Comparison of ENCODE assay signal across 11 mouse cellular contexts in genomic region chr11:11831526-11831925, GRCm38 (mm10). TPM values are rescaled to one million over a fixed set of nuclear protein-coding genes. Genes with fewer than 3 reads are reported as not detected.
A peak's percentile ranks its signal among the peaks of the same experiment; 100 is the strongest.
DNase-seq lines count a peak whose midpoint lies in the region; ATAC-seq lines count a peak whose summit lies in the region.
"Had no signal": no experiment of that assay in that cellular context is flagged by ENCODE, and none has a peak within 500 bp of the region (broad histone marks: within the 10 kb centered on the region; RNA-seq: fewer than 3 reads in every experiment).

No protein-coding gene starts in this region.

- ATAC-seq in heart, embryonic 13.5 days (ENCODE audit: extremely low read depth, insufficient number of reproducible peaks, low FRiP score, low TSS enrichment): no peak
- ATAC-seq in midbrain, embryonic 12.5 days (ENCODE audit: low FRiP score, low read depth): no peak
- no peak for ATAC-seq in midbrain, embryonic 15.5 days (replicated peaks)
- no peak for ATAC-seq in limb, embryonic 11.5 days (ENCODE audit: insufficient number of reproducible peaks, low FRiP score, low TSS enrichment, low read depth)
- ATAC-seq in stomach, embryonic 16.5 days (ENCODE audit: insufficient read depth, low FRiP score): no peak

- H3K27me3 ChIP-seq in heart, embryonic 13.5 days (replicated peaks): no peaks in the 10 kb centered on the region
- H3K27me3 ChIP-seq in midbrain, embryonic 12.5 days: 0 out of 2 replicates have a peak, but pooled peaks cover 4% of the 10 kb centered on the region
- no peaks in the 10 kb centered on the region for H3K27me3 ChIP-seq in midbrain, embryonic 15.5 days (replicated peaks)
- no peaks in the 10 kb centered on the region for H3K27me3 ChIP-seq in limb, embryonic 11.5 days (ENCODE audit: control insufficient read depth, insufficient read depth, low read length)
- H3K27me3 ChIP-seq in stomach, embryonic 16.5 days (ENCODE audit: control insufficient read depth, insufficient read depth, low read length): no peaks in the 10 kb centered on the region

- H3K27ac ChIP-seq in heart, embryonic 13.5 days (replicated peaks): peak overlapping the region; percentile 97
- 0 out of 2 replicates have a peak overlapping the region, but pooled peaks have one; percentile 22 for H3K27ac ChIP-seq in midbrain, embryonic 12.5 days (replicated peaks)
- no peak overlapping the region for H3K27ac ChIP-seq in midbrain, embryonic 15.5 days
- H3K27ac ChIP-seq in limb, embryonic 11.5 days (replicated peaks; ENCODE audit: low read depth, low read length): peak overlapping the region; percentile 95
- peak overlapping the region; percentile 91 for H3K27ac ChIP-seq in stomach, embryonic 16.5 days (ENCODE audit: low read length)

- no peaks in the 10 kb centered on the region for H3K9me3 ChIP-seq in heart, embryonic 13.5 days
- H3K9me3 ChIP-seq in midbrain, embryonic 12.5 days: no peaks in the 10 kb centered on the region
- no peaks in the 10 kb centered on the region for H3K9me3 ChIP-seq in midbrain, embryonic 15.5 days
- no peaks in the 10 kb centered on the region for H3K9me3 ChIP-seq in limb, embryonic 11.5 days (ENCODE audit: control insufficient read depth, low read length)
- H3K9me3 ChIP-seq in stomach, embryonic 16.5 days (replicated peaks; ENCODE audit: control insufficient read depth, low read length): no peaks in the 10 kb centered on the region

- DNase-seq in heart, adult 8-10 months (ENCODE audit: low spot score): no peak
- no peak for DNase-seq in limb, embryonic 11.5 days (ENCODE audit: low spot score)
- no peak for DNase-seq in ovary, postnatal 10 days (ENCODE audit: low spot score)
- DNase-seq in adrenal gland, postnatal 4 days (ENCODE audit: low spot score in 2 of 2): no peak
- DNase-seq: cerebellum, adult 11-12 months; thymus, postnatal 14 days had no signal

- peak overlapping the region; percentile 26; the same call in 1 of the 2 replicates for H3K4me2 ChIP-seq in heart, embryonic 13.5 days
- no peak overlapping the region for H3K4me2 ChIP-seq in midbrain, embryonic 12.5 days (replicated peaks)
- no peak overlapping the region for H3K4me2 ChIP-seq in midbrain, embryonic 15.5 days
- no peak overlapping the region for H3K4me2 ChIP-seq in limb, embryonic 11.5 days (ENCODE audit: low read depth, severe bottlenecking)
- H3K4me2 ChIP-seq in stomach, embryonic 16.5 days (ENCODE audit: low read depth, low read length): 0 out of 2 replicates have a peak overlapping the region, but pooled peaks have one; percentile 4

- H3K9ac ChIP-seq in heart, embryonic 13.5 days: peak overlapping the region; percentile 62
- H3K9ac ChIP-seq in midbrain, embryonic 12.5 days (replicated peaks): no peak overlapping the region
- no peak overlapping the region for H3K9ac ChIP-seq in midbrain, embryonic 15.5 days
- no peak overlapping the region for H3K9ac ChIP-seq in limb, embryonic 11.5 days (ENCODE audit: low read length)
- H3K9ac ChIP-seq in stomach, embryonic 16.5 days (ENCODE audit: low read length): peak overlapping the region; percentile 53

- no peak overlapping the region for H3K4me3 ChIP-seq in heart, embryonic 13.5 days
- H3K4me3 ChIP-seq in midbrain, embryonic 12.5 days: no peak overlapping the region
- no peak overlapping the region for H3K4me3 ChIP-seq in midbrain, embryonic 15.5 days
- H3K4me3 ChIP-seq in limb, embryonic 11.5 days (ENCODE audit: low read depth, low read length): no peak overlapping the region
- H3K4me3 ChIP-seq in stomach, embryonic 16.5 days (replicated peaks; ENCODE audit: low read length): no peak overlapping the region
- H3K4me3 ChIP-seq: erythroblast, embryonic 14.5 days had no signal

- 22% methylated on average over 6 of the region's 6 CpGs for WGBS in heart, embryonic 13.5 days
- 11% methylated on average over 6 of the region's 6 CpGs for WGBS in midbrain, embryonic 12.5 days
- WGBS in midbrain, embryonic 15.5 days: 39% methylated on average over 6 of the region's 6 CpGs
- 1% methylated on average over 6 of the region's 6 CpGs for WGBS in limb, embryonic 11.5 days
- 23% methylated on average over 6 of the region's 6 CpGs for WGBS in stomach, embryonic 16.5 days

- H3K4me1 ChIP-seq in heart, embryonic 13.5 days: peaks cover 89% of the 10 kb centered on the region
- peaks cover 51% of the 10 kb centered on the region for H3K4me1 ChIP-seq in midbrain, embryonic 12.5 days
- peaks cover 21% of the 10 kb centered on the region; the same call in 1 of the 2 replicates for H3K4me1 ChIP-seq in midbrain, embryonic 15.5 days
- H3K4me1 ChIP-seq in limb, embryonic 11.5 days (ENCODE audit: control insufficient read depth, insufficient read depth, low read length): peaks cover 54% of the 10 kb centered on the region
- peaks cover 38% of the 10 kb centered on the region for H3K4me1 ChIP-seq in stomach, embryonic 16.5 days (ENCODE audit: control insufficient read depth, insufficient read depth, low read length)

- H3K36me3 ChIP-seq in heart, embryonic 13.5 days: no peaks in the 10 kb centered on the region
- H3K36me3 ChIP-seq in midbrain, embryonic 12.5 days: no peaks in the 10 kb centered on the region
- H3K36me3 ChIP-seq in midbrain, embryonic 15.5 days (replicated peaks): no peaks in the 10 kb centered on the region
- no peaks in the 10 kb centered on the region for H3K36me3 ChIP-seq in limb, embryonic 11.5 days (ENCODE audit: control insufficient read depth, insufficient read depth, low read length)
- H3K36me3 ChIP-seq in stomach, embryonic 16.5 days (ENCODE audit: control insufficient read depth, insufficient read depth, low read length): no peaks in the 10 kb centered on the region

RNA-seq across cellular contexts. Expression of gene Fignl1, which starts 22.8 kb away (rescaled TPM):
- polyA plus RNA-seq in heart, embryonic 13.5 days (2015; fragmentation: Nextera tagmentation; extraction: Ambion mirVana): 52.9 and 58.7 TPM in 2 replicates
- under 1 TPM; 0.28 to 0.46 (median 0.37) TPM for total RNA-seq in heart, adult 8-10 months (2022)
- polyA plus RNA-seq in midbrain, embryonic 12.5 days (2016; fragmentation: Nextera tagmentation; extraction: Ambion mirVana): 58.1 and 58.5 TPM in 2 replicates
- polyA plus RNA-seq in midbrain, embryonic 15.5 days (2015; fragmentation: Nextera tagmentation; extraction: Ambion mirVana): 9.8 and 12.5 TPM in 2 replicates
- 96.7 and 102 TPM in 2 replicates for polyA plus RNA-seq in limb, embryonic 11.5 days (2014; fragmentation: Nextera tagmentation; extraction: Ambion mirVana)
- polyA plus RNA-seq in stomach, embryonic 16.5 days (2015; fragmentation: Nextera tagmentation; extraction: Ambion mirVana): 47.3 and 50.1 TPM in 2 replicates
- 10 to 100 TPM; 17.9 to 18.2 TPM for total RNA-seq in adrenal gland, postnatal 4 days (2021)

Comparison
In these comparisons a context has a peak if more than half of its experiments do, and no peak if none do; other contexts are left out.
1. H3K4me2 ChIP-seq: peak in heart, embryonic 13.5 days (single experiment) and stomach, embryonic 16.5 days (single experiment); none in midbrain, embryonic 12.5 days (single experiment), midbrain, embryonic 15.5 days (single experiment) and limb, embryonic 11.5 days (single experiment).
2. H3K9ac ChIP-seq: peak in heart, embryonic 13.5 days (single experiment) and stomach, embryonic 16.5 days (single experiment); none in midbrain, embryonic 12.5 days (single experiment), midbrain, embryonic 15.5 days (single experiment) and limb, embryonic 11.5 days (single experiment).